Mouse (Mus musculus): ENCODE measurements around the gene Fam222a. TPM values are rescaled to one million over a fixed set of nuclear protein-coding genes. Genes with fewer than 3 reads are reported as not detected.

Fam222a gene
- polyA plus RNA-seq (2012; ENCODE audit: low replicate concordance), result 13.4 and 20.8 TPM in 2 replicates

DNA sequence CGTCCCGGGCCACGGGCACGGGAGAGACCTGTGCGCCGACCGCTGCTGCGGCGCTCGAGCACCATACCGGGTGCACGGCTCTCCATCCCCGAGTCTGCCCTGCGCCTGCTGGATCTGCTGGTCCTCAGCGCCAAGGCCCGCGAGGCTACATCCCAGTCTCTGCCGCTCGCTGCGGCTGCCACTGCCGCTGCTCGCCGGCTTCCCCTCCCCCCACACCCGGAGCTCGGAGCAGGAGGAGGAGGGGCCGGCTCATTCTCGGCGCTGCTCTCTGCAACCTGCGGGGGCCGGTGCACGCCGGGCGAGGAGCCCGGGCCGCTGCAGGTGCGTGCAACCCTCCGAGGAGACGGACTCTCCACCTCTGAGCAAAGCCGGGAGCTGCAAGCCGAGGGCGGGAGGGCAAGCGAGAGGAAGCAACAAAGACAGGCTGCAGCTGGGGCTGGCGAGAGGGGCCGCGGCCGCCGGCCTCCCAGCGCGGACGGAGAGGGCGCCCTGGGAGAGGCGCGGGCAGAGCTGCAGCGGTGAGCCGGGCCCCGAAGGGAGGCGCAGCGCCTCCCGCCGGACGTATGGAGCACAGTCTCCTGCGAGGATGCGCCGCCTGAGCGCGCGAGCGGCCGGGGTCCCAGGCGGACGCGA is at the start of gene Fam222a:
Gene Fam222a (plus strand): TSS at position 452 of the 633 bp plus-strand sequence.

DNA sequence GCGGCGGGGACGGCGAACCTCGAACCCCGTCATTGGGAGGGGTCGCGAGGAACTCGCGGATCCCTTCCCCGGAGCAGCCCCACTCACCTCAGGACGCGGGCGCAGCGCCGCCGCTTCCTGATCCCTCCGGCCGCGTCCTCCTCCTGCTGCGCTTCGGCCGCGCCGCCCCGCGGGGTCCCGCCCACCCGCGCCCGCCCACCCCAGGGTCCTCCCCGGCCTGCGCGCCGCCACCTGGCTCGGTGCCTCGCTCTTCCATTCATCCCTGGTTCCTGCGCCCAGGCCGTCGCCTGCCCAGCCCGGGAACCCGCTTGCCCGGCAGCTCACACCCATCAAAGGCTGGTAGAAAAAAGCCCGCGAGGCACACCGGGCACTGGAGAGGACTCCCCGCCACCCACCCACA is 90.4 kb downstream of the Fam222a start, which contains the start of gene Trpv4:
Gene Trpv4 (minus strand): TSS at position 167 of the 400 bp plus-strand sequence.

Other genes with a start within 250 kb of the Fam222a start
- gene Kctd10, start 187.5 kb upstream of the Fam222a start, polyA plus RNA-seq (2012; ENCODE audit: low replicate concordance), result 80.5 and 160 TPM in 2 replicates
- 50.0 and 121 TPM in 2 replicates for gene Ube3b, start 187.4 kb upstream of the Fam222a start, polyA plus RNA-seq (2012; ENCODE audit: low replicate concordance)
- gene Mmab, start 124.0 kb upstream of the Fam222a start, polyA plus RNA-seq (2012; ENCODE audit: low replicate concordance), result 7.9 and 21.6 TPM in 2 replicates
- 16.9 and 33.9 TPM in 2 replicates for gene Mvk, start 123.7 kb upstream of the Fam222a start, polyA plus RNA-seq (2012; ENCODE audit: low replicate concordance)
- 1.7 and 2.4 TPM in 2 replicates for gene Trpv4, start 90.4 kb downstream of the Fam222a start, polyA plus RNA-seq (2012; ENCODE audit: low replicate concordance)
- 130 and 165 TPM in 2 replicates for gene Gltp, start 123.0 kb downstream of the Fam222a start, polyA plus RNA-seq (2012; ENCODE audit: low replicate concordance)
- gene Tchp, start 139.7 kb downstream of the Fam222a start, polyA plus RNA-seq (2012; ENCODE audit: low replicate concordance), result 17.4 and 36.8 TPM in 2 replicates
- 305 and 353 TPM in 2 replicates for gene Ankrd13a, start 206.7 kb downstream of the Fam222a start, polyA plus RNA-seq (2012; ENCODE audit: low replicate concordance)
- gene Git2, start 207.5 kb downstream of the Fam222a start, polyA plus RNA-seq (2012; ENCODE audit: low replicate concordance), result 211 and 265 TPM in 2 replicates